Mouse (Mus musculus) thymus, adult 18-20 months (tissue): ENCODE measurements around the gene Il12a.

Experiments used
- DNase-seq, 2 experiments: peaks; one replicate each; pipeline ENCODE4 v3.0.0; 2022; ENCODE audit warnings: mixed read lengths in 2 of 2

Gene Il12a

GRCm38 (mm10) chr3:68690344-68690743, at the start of gene Il12a:
Gene Il12a (plus strand): TSS chr3:68690644.
- DNase-seq: no peak

DNA sequence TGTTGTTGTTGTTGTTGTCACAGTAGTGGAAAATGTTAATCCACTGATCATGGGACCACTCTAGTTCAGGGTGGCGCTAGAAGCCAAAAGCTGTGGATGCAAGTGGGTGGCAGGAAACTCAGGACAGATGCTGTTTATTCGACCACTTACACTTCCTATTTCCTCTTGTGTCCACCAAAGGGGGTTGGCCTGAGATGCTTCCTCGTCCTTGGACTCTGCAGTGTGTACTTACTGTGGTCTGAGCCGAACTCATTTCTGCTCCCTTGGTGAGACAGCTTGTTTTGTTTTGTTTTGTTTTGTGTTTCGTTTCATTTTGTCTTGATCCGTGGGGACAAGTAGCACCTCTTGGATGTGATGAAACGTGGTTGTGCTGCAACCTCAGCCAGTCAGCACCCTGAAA, 47.5 kb upstream of the Il12a start:
- no peak for DNase-seq

- peak; percentile 14 to 42 for DNase-seq
Measured at GRCm38 (mm10) chr3:68646387-68647130, 43.9 kb upstream of the Il12a start.

- DNase-seq: no peak
Measured at GRCm38 (mm10) chr3:68647282-68647681, 43.2 kb upstream of the Il12a start.

DNA sequence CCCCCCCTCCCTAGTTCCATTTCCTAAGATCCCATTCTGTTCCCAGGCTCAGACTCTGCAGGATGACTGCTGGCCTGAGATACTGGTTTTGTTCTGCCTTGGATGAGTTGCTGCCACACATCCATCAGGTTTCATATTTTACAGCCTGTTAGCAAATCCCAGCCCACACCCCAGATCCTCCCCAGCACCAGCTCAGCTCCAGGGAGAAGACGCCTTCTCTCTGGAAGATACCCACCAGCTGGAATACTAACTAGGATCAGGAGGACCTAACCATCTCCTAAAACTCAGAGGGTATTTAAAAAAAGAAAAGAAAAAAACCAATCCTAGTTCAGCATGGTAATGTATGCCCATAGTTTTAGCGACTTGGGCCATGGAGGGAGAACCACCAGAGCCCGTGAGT, 40.2 kb upstream of the Il12a start:
- DNase-seq: no peak

GRCm38 (mm10) chr3:68656607-68657352, 33.7 kb upstream of the Il12a start:
- DNase-seq: no peak

DNA sequence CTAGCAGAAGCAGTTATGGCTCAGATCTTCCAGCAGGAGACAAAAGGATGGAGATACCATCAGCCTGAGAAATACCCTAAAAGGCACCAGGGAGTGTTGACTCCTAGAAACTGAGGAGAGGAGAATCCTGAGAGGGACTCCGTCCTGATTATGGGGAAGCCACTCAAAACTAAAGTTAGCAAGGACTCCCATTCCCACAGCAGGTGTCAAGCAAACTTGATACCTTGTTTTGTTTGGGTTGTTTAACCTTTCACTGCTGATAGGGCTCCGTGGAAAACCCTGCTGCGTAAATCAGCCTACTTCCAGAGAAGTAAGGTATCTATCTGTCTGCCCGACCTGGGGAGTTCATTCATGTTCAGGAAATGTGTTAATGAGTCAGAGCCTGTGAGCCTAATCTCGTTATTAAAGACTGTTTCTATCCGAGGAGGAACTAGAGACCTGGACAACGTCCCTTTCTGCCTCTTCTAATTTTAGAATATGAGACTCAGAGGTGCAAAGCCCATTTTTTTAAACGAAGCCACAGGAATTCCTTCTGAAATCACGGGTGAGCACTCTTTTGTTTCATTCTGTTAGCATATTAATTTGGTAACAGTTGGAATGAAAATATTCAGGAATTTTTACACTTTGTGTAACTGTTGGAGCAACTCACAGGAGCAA, 32.7 kb upstream of the Il12a start:
- no peak for DNase-seq

GRCm38 (mm10) chr3:68659996-68660395, 30.4 kb upstream of the Il12a start:
- no peak for DNase-seq

DNA sequence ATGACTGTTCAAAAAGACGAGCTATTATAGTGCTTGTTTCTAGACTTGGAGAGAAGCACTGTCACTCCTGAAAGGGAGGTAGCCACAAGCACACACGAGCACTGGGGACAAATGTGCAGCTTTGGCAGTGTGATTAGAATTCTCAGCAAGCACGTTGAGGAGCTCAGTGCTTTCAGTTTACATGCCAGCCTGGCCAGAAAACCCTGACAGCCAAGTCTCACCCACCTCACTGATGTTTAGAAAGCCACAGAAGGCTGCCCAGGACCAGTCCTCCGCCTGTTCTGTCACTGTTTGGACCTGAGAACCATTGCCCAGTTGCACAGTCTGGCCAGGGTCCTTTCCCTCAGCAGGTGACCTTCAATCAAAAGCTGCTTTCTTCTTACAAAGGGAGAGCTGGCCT, 29.9 kb upstream of the Il12a start:
- no peak for DNase-seq

- DNase-seq: no peak
Measured at GRCm38 (mm10) chr3:68662386-68662785, 28.1 kb upstream of the Il12a start.

GRCm38 (mm10) chr3:68664337-68664736, 26.1 kb upstream of the Il12a start:
- DNase-seq: no peak

- DNase-seq: no peak
Measured at GRCm38 (mm10) chr3:68666377-68666776, 24.1 kb upstream of the Il12a start.

GRCm38 (mm10) chr3:68667852-68668251, 22.6 kb upstream of the Il12a start:
- DNase-seq: no peak

DNA sequence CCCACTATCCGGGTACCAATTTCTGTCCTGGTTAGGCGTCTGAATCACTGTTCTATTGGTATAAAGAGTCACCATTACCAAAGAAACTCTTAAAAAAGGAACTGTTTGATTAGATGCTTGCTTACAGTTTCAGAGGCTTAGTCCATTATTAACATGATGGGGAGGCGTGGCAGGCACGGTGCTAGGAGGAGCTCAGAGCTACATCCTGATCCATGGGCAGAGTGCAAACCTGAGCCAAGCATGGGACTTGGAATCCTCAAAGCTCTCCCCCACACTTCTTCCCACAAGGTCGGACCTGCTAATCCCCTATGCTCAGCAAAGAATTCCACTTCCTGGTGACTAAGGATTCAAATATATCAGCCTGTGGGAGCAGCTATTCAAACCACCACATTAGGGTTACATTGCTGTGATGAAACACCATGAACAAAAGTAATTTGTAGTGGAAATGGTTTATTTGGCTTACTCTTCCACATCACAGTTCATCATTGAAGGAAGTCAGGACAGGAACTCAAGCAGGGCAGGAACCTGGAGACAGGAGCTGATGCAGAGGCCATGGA, 20.9 kb upstream of the Il12a start:
- DNase-seq: no peak

DNA sequence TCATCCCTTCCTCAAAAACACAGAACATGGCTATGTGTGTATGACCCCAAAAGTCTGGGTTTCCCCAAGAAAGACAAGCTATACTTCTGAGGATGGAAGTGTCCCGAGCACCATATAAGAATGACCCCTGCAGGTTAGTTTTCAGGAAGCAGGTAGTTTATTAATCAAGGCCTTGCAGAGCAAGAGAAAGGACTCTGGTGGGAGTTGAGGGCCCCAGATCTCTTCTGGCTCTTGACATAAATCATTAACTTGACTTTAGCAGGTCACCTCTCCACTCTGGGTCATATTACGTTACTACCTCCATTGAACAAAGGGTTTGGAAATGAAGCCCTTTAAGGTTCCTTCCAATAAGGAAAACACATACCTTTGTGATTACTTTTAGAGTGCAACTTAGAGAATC, 15.7 kb upstream of the Il12a start:
- DNase-seq: no peak

DNA sequence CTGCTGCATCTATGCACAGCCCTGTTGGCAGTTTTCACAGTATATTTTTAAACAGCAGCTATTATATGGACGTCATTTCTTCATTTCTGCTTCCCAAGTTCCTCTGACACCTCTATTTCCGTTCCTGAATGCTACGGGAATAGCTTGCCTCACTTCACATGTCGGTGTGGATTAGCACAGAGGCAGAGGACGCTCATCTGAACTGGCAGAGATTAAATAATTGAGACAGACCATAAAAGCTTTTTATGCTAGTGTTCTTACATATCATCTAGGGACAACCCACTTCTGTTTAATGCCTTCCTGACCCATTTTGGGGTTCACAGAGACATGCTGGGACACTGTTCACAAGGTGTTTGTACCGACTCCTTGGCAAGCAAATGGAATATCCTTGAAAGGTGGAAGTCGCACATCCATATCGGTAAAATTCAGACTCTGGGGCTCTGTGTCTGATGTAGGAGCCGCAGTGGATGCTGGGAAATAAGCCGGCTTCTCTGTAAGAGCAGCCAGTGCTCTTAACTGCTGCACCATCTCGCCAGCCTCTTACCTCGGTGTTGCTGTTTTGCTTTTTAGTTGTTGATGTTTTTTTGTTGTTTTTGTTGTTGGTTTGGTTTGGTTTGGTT, 15.1 kb upstream of the Il12a start:
- no peak for DNase-seq

- DNase-seq: no peak
Measured at GRCm38 (mm10) chr3:68675980-68676678, 14.3 kb upstream of the Il12a start.

- peak; percentile 75 to 85 for DNase-seq
Measured at GRCm38 (mm10) chr3:68676831-68677303, 13.6 kb upstream of the Il12a start.

DNA sequence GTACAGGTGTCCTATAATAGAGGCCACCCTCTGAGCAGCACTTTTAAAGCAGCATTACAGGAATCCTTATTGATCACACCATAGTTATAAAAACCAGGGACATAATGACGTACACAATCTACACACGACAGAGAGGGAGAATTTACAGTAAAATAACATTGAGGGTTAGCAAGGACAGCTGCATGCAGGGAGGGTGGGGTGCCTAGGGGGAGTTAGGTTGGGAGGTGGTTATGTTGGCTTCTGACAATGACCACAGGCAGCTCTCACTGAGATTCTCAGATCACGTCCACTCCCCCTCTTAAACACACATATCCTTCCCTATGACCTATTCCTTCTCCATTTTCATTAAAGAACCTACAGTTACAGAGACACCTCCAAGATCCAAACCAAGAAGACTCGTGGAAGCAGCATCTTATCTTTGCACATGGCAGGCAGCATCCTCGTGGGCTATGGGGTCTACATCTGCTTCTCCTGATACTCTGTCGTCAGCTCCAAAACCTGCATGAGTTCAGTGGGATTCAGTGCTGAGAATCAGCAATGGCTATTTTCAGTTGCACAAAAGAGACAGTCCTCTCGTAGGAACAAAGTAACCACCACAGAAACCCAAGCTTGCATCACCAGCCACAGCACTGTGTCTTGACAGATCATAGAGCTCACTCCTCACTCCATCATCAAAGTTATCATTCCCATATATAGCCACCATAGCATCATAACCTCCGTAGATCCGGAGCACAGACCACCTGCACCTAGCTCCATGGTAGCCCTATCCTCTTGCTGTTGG, 11.4 kb upstream of the Il12a start:
- DNase-seq: no peak

- no peak for DNase-seq
Measured at GRCm38 (mm10) chr3:68683579-68683978, 6.9 kb upstream of the Il12a start.

- DNase-seq: no peak
Measured at GRCm38 (mm10) chr3:68684207-68684606, 6.2 kb upstream of the Il12a start.
